Mouse (Mus musculus) spleen, adult 2 months (tissue): ENCODE data around the gene Gna12.
A peak's percentile ranks its signal among the peaks of the same experiment; 100 is the strongest.

Source experiments
- CTCF ChIP-seq: fragments of 200-500 bp; IDR thresholded peaks from 2 replicates; pipeline ENCODE4 v1.5.1; 2011; ENCODE audit warnings: mild to moderate bottlenecking, inconsistent platforms; ENCODE audit not compliant: insufficient read depth, insufficient read length, insufficient replicate concordance; ENCODE audit errors: extremely low read depth
- POLR2A ChIP-seq: fragments of 200-500 bp; IDR thresholded peaks from 2 replicates; pipeline ENCODE4 v1.6.1; 2011; ENCODE audit warnings: low read depth, low read length, inconsistent platforms

GRCm38 (mm10) chr5:140858335-140858734 is 28.1 kb upstream of the Gna12 start:
- TF ChIP-seq CTCF, result peak; percentile 0; the same call in 1 of the 2 replicates
- TF ChIP-seq POLR2A, result no peak
